In genomic region chr3:96237904-96238511, GRCm38 (mm10) we compare ENCODE assay signal across 9 mouse cellular contexts. TPM values are rescaled to one million over a fixed set of nuclear protein-coding genes. Genes with fewer than 3 reads are reported as not detected.
DNase-seq lines count a peak whose midpoint lies in the region; ATAC-seq and TF ChIP-seq lines count a peak whose summit lies in the region.
"Had no signal": no experiment of that assay in that cellular context is flagged by ENCODE, and none has a peak within 500 bp of the region (broad histone marks: within the 10 kb centered on the region; RNA-seq: fewer than 3 reads in every experiment).

No protein-coding gene starts in this region.

- no peaks in the 10 kb centered on the region for H3K27me3 ChIP-seq in liver, embryonic 12.5 days (replicated peaks)
- H3K27me3 ChIP-seq: Patski had no signal

- no peak overlapping the region for H3K27ac ChIP-seq in gastrocnemius, adult 2 months
- peak overlapping the region; percentile 98 for H3K27ac ChIP-seq in liver, embryonic 12.5 days

- no peaks in the 10 kb centered on the region for H3K36me3 ChIP-seq in liver, embryonic 12.5 days

- intact Hi-C loops in gastrocnemius, adult 2 months (cut with DNase I) = loop anchor here (2.0 kb wide), 1 partner anchor 15 kb away; no protein-coding TSS in a partner anchor

- peaks cover 48% of the 10 kb centered on the region for H3K4me1 ChIP-seq in liver, embryonic 12.5 days

- H3K4me3 ChIP-seq in gastrocnemius, adult 2 months = peak overlapping the region; percentile 19; the same call in 1 of the 2 replicates
- H3K4me3 ChIP-seq in liver, embryonic 12.5 days = peak overlapping the region; percentile 65

- H3K9me3 ChIP-seq in liver, embryonic 12.5 days (replicated peaks) = no peaks in the 10 kb centered on the region

- ATAC-seq in erythroid progenitor cell, adult 5-6 weeks (replicated peaks; ENCODE audit: low FRiP score, poor library complexity, severe bottlenecking) = peak; percentile 8
- ATAC-seq in liver, embryonic 12.5 days = no peak

- peak overlapping the region; percentile 77 for H3K4me2 ChIP-seq in liver, embryonic 12.5 days

- DNase-seq in gastrocnemius, adult 2 months = no peak
- DNase-seq in gastrocnemius, postnatal 25 days = no peak
- DNase-seq in CD4-positive helper T cell, adult 2 months (ENCODE audit: low read depth, low spot score) = peak; percentile 29
- DNase-seq in testis, postnatal 14 days (ENCODE audit: low spot score) = peak; percentile 53
- DNase-seq in adrenal gland, adult 2 months = no peak
- no peak for DNase-seq in cerebellum, postnatal 25 days

- H3K9ac ChIP-seq in liver, embryonic 12.5 days = peak overlapping the region; percentile 83

- no peak for TF ChIP-seq CTCF in gastrocnemius, adult 2 months (IDR thresholded peaks at IDR 0.05)

- under 1% methylated on average over 12 of the region's 12 CpGs for WGBS in liver, embryonic 12.5 days (ENCODE audit: insufficient replicate concordance)

RNA-seq across cellular contexts. Expression of gene Hist2h3c2, which starts 0.9 kb away (rescaled TPM):
- 1 to 10 TPM; 5.4 to 5.6 TPM for total RNA-seq in gastrocnemius, adult 2 months (2021)
- total RNA-seq in gastrocnemius, postnatal 25 days (2021) = 10 to 100 TPM in 1 of 2 experiments, 1 to 10 TPM in 1; 7.1 to 11.4 TPM
- total RNA-seq in erythroid progenitor cell, adult 5-6 weeks (2015; ENCODE audit: low replicate concordance) = 1,103 and 1,242 TPM in 2 replicates
- 928 and 1,001 TPM in 2 replicates for total RNA-seq in erythroid progenitor cell, adult 5-6 weeks (2017; ENCODE audit: low replicate concordance)
- polyA plus RNA-seq in liver, embryonic 12.5 days (2016; fragmentation: Nextera tagmentation; extraction: Ambion mirVana) = 12.3 and 13.8 TPM in 2 replicates
- total RNA-seq in adrenal gland, adult 2 months (2021) = 10 to 100 TPM; 21.8 to 28.5 TPM
- 59.6 and 80.3 TPM in 2 replicates for polyA plus RNA-seq in adrenal gland, adult 2 months (2012; rRNA removed)

RNA-seq across cellular contexts. Expression of gene Hist2h2aa2, which starts 2.1 kb away (rescaled TPM):
- 100 to 1,000 TPM; 172 to 190 TPM for total RNA-seq in gastrocnemius, adult 2 months (2021)
- 100 to 1,000 TPM; 213 to 222 TPM for total RNA-seq in gastrocnemius, postnatal 25 days (2021)
- total RNA-seq in erythroid progenitor cell, adult 5-6 weeks (2015; ENCODE audit: low replicate concordance) = 454 and 530 TPM in 2 replicates
- 15,181 TPM in 1 of 2 replicates, not detected in the other for total RNA-seq in erythroid progenitor cell, adult 5-6 weeks (2017; ENCODE audit: low replicate concordance)
- 55.9 and 73.8 TPM in 2 replicates for polyA plus RNA-seq in liver, embryonic 12.5 days (2016; fragmentation: Nextera tagmentation; extraction: Ambion mirVana)
- total RNA-seq in adrenal gland, adult 2 months (2021) = 100 to 1,000 TPM; 493 to 563 TPM
- 686 and 751 TPM in 2 replicates for polyA plus RNA-seq in adrenal gland, adult 2 months (2012; rRNA removed)

RNA-seq across cellular contexts. Expression of gene Hist2h2aa1, which starts 7.3 kb away (rescaled TPM):
- 1 to 10 TPM in 1 of 2 experiments, not detected in 1; 2.7 TPM for total RNA-seq in gastrocnemius, adult 2 months (2021)
- total RNA-seq in gastrocnemius, postnatal 25 days (2021) = 1 to 10 TPM; 4.9 to 5.7 TPM
- not detected in 2 replicates for total RNA-seq in erythroid progenitor cell, adult 5-6 weeks (2015; ENCODE audit: low replicate concordance)
- 13,356 and 26,437 TPM in 2 replicates for total RNA-seq in erythroid progenitor cell, adult 5-6 weeks (2017; ENCODE audit: low replicate concordance)
- 23.9 and 29.2 TPM in 2 replicates for polyA plus RNA-seq in liver, embryonic 12.5 days (2016; fragmentation: Nextera tagmentation; extraction: Ambion mirVana)
- 10 to 100 TPM in 1 of 2 experiments, not detected in 1; 21.4 TPM for total RNA-seq in adrenal gland, adult 2 months (2021)
- 503 and 643 TPM in 2 replicates for polyA plus RNA-seq in adrenal gland, adult 2 months (2012; rRNA removed)

RNA-seq across cellular contexts. Expression of gene Hist2h3c1, which starts 8.5 kb away (rescaled TPM):
- total RNA-seq in gastrocnemius, adult 2 months (2021) = not detected
- total RNA-seq in gastrocnemius, postnatal 25 days (2021) = not detected
- 79.3 and 122 TPM in 2 replicates for total RNA-seq in erythroid progenitor cell, adult 5-6 weeks (2015; ENCODE audit: low replicate concordance)
- 53.9 and 62.7 TPM in 2 replicates for total RNA-seq in erythroid progenitor cell, adult 5-6 weeks (2017; ENCODE audit: low replicate concordance)
- 2.7 and 3.0 TPM in 2 replicates for polyA plus RNA-seq in liver, embryonic 12.5 days (2016; fragmentation: Nextera tagmentation; extraction: Ambion mirVana)
- 1 to 10 TPM in 1 of 2 experiments, not detected in 1; 2.0 TPM for total RNA-seq in adrenal gland, adult 2 months (2021)
- polyA plus RNA-seq in adrenal gland, adult 2 months (2012; rRNA removed) = not detected in 2 replicates
- polyA plus RNA-seq: Patski had no signal

RNA-seq across cellular contexts. Expression of gene Hist2h2be, which starts 17.1 kb away (rescaled TPM):
- 1 to 10 TPM; 5.2 to 6.1 TPM for total RNA-seq in gastrocnemius, adult 2 months (2021)
- total RNA-seq in gastrocnemius, postnatal 25 days (2021) = 1 to 10 TPM; 4.5 to 5.3 TPM
- 46.5 and 50.7 TPM in 2 replicates for total RNA-seq in erythroid progenitor cell, adult 5-6 weeks (2015; ENCODE audit: low replicate concordance)
- 35.9 and 44.5 TPM in 2 replicates for total RNA-seq in erythroid progenitor cell, adult 5-6 weeks (2017; ENCODE audit: low replicate concordance)
- polyA plus RNA-seq in liver, embryonic 12.5 days (2016; fragmentation: Nextera tagmentation; extraction: Ambion mirVana) = 6.1 and 6.6 TPM in 2 replicates
- total RNA-seq in adrenal gland, adult 2 months (2021) = 10 to 100 TPM; 15.6 to 23.5 TPM
- 6.1 and 6.4 TPM in 2 replicates for polyA plus RNA-seq in adrenal gland, adult 2 months (2012; rRNA removed)

Comparison
In these comparisons a context has a peak if more than half of its experiments do, and no peak if none do; other contexts are left out.
1. DNase-seq: peak in CD4-positive helper T cell, adult 2 months (single experiment) and testis, postnatal 14 days (single experiment); none in gastrocnemius, adult 2 months (single experiment), gastrocnemius, postnatal 25 days (single experiment), adrenal gland, adult 2 months (single experiment) and cerebellum, postnatal 25 days (0 of 2).
2. RNA of gene Hist2h3c2, which starts 0.9 kb away (total RNA-seq): 928 to 1,242 TPM in erythroid progenitor cell, adult 5-6 weeks; 21.8 to 28.5 TPM in adrenal gland, adult 2 months, 7.1 to 11.4 TPM in gastrocnemius, postnatal 25 days and 5.4 to 5.6 TPM in gastrocnemius, adult 2 months; every median in the first group is over 10 times any median in the second.